Mouse (Mus musculus): ENCODE data around the gene Hist1h4k. TPM values are rescaled to one million over a fixed set of nuclear protein-coding genes. Genes with fewer than 3 reads are reported as not detected.
A peak's percentile ranks its signal among the peaks of the same experiment; 100 is the strongest.
"Not testable (repeated sequence)": the region's sequence is repeated elsewhere in the genome, so short reads cannot be mapped to it uniquely, and the experiment has no call there.

Gene Hist1h4k
- total RNA-seq, 1 experiment, result 2,674 TPM

DNA sequence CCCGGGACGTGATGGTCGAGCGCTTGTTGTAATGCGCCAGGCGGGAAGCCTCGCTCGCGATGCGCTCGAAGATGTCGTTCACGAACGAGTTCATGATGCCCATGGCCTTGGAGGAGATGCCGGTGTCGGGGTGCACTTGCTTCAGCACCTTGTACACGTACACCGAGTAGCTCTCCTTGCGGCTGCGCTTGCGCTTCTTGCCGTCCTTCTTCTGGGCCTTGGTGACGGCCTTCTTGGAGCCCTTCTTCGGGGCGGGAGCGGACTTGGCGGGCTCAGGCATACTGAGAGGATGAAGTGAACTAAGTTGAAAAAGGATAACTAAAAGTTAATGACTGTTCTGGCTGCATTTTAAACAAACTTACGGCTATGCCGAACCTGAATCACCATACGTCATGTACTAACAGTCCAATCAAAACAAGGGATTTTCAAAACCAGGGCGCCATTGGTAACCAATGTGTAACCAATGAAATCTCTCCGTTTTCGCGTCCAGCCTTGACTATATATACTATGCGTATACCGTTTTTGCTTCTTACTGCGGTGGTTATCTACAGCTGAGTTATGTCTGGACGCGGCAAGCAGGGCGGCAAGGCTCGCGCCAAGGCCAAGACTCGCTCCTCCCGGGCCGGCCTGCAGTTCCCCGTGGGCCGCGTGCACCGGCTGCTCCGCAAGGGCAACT is 34.3 kb downstream of the Hist1h4k start, which contains the start of the genes Hist1h2bl and Hist1h2ai:
Hist1h2bl (minus strand) TSS at position 280 of the 676 bp plus-strand sequence.
Hist1h2ai (plus strand) TSS at position 559 of the 676 bp plus-strand sequence.
- peak; percentile 85 for DNase-seq (ENCODE audit: low read depth, low spot score)
- H3K4me1 ChIP-seq (ENCODE audit: control insufficient read depth in 2 of 2, insufficient read depth in 2 of 2, low read length in 2 of 2, poor library complexity in 1 of 2); H3K9me3 ChIP-seq (ENCODE audit: control insufficient read depth, insufficient read depth, low read depth, low read length); H3K36me3 ChIP-seq (ENCODE audit: control insufficient read depth, insufficient read depth, low read length, poor library complexity, severe bottlenecking): not testable (repeated sequence)
- in situ Hi-C loops (cut with MboI; ENCODE audit: low sequenced_read_pairs in 2 of 2, unreplicated experiment in 2 of 2), result loop anchor here in 1 of 2 experiments (25.0 kb wide), 1 partner anchor 554 kb away; no protein-coding TSS in a partner anchor
- TF ChIP-seq CHD2 (IDR thresholded peaks at IDR 0.05; ENCODE audit: low read depth, low read length), result peak; percentile 73; the same call in 1 of the 2 replicates
- Histone ChIP-seq H3K27ac (ENCODE audit: insufficient read depth, low read depth, low read length, poor library complexity, severe bottlenecking) (peak within 1 kb of the TSS; percentile 80), H3K9ac (ENCODE audit: insufficient read depth, low read depth, low read length, poor library complexity, severe bottlenecking) (peak within 1 kb of the TSS; percentile 90), H3K4me3 (ENCODE audit: insufficient read depth in 1 of 2, low read depth in 1 of 2, low read length in 2 of 2, poor library complexity in 1 of 2, severe bottlenecking in 1 of 2) (peak within 1 kb of the TSS; percentile 52 to 77)

DNA sequence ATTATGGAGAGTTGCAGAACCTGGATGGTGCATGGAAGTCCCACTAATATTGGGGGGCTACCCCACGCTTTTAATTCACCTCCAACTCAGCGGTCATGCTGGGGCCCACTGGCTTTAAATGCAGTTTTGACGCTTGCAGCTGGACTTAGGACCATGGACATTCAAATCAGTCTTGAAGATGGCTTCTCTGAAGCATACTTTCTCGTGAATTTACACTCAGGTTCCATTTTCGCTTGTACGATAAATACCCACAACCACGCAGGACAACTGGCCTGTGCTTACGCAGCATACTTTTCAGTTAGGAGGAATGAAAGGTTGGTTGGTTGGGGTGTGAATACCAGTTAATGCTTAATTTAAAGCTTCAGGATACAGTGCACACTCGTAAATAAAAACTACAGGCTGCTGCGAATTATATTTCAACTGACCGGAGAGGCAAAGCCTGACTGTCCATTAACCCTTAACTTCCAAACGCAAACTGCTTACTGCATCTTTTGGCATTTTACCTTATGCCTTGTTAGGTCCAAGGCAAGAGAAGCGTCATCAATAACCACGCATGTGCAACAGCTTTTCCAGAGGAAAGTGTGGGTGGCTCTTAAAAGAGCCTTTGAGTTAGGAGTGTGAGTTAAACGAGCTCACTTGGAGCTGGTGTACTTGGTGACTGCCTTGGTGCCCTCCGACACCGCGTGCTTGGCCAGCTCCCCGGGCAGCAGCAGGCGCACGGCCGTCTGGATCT is 35.0 kb downstream of the Hist1h4k start:
- TF ChIP-seq ZC3H11A (IDR thresholded peaks at IDR 0.05; ENCODE audit: borderline replicate concordance, low read depth, low read length) (no peak), HCFC1 (IDR thresholded peaks at IDR 0.05; ENCODE audit: borderline replicate concordance, insufficient read depth, low read length) (no peak), MAFK (IDR thresholded peaks at IDR 0.05; ENCODE audit: insufficient read depth, low read depth, low read length) (no peak), CHD2 (IDR thresholded peaks at IDR 0.05; ENCODE audit: low read depth, low read length) (no peak), ZNF384 (IDR thresholded peaks at IDR 0.05; ENCODE audit: low read depth, low read length) (no peak)
- DNase-seq (ENCODE audit: low read depth, low spot score), result no peak
- H3K27ac ChIP-seq (ENCODE audit: insufficient read depth, low read depth, low read length, poor library complexity, severe bottlenecking), result peak overlapping the region; percentile 80
- H3K4me3 ChIP-seq (ENCODE audit: insufficient read depth in 1 of 2, low read depth in 1 of 2, low read length in 2 of 2, poor library complexity in 1 of 2, severe bottlenecking in 1 of 2), result peak overlapping the region; percentile 52 to 54
- in situ Hi-C loops (cut with MboI; ENCODE audit: low sequenced_read_pairs in 2 of 2, unreplicated experiment in 2 of 2), result loop anchor here in 1 of 2 experiments (25.0 kb wide), 1 partner anchor 553 kb away; no protein-coding TSS in a partner anchor
- H3K36me3 ChIP-seq (ENCODE audit: control insufficient read depth, insufficient read depth, low read length, poor library complexity, severe bottlenecking), result no peaks in the 10 kb centered on the region
- peak overlapping the region; percentile 65 for H3K9ac ChIP-seq (ENCODE audit: insufficient read depth, low read depth, low read length, poor library complexity, severe bottlenecking)
- no peaks in the 10 kb centered on the region for H3K4me1 ChIP-seq (ENCODE audit: control insufficient read depth in 2 of 2, insufficient read depth in 2 of 2, low read length in 2 of 2, poor library complexity in 1 of 2)
- no peaks in the 10 kb centered on the region for H3K9me3 ChIP-seq (ENCODE audit: control insufficient read depth, insufficient read depth, low read depth, low read length)

DNA sequence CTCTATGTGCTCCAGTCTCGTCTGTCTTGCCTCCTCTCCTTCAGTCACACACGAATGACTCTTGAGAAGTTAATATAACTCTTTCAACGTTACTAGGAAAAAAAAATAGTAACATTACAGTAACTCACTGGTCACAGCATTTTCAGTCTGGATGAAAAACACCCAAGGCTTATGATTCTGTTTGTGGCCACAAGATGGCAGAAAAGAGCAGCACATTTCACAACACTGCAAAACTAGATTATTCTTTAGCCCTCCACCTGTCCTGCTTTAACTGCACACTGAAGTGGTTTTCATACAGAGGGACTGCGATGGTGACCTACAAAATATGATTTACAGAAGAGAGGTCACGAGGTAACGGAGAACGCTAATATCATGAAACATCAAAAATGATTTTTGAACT is 35.6 kb downstream of the Hist1h4k start:
- peak overlapping the region; percentile 65; the same call in 1 of the 2 replicates for H3K9ac ChIP-seq (ENCODE audit: insufficient read depth, low read depth, low read length, poor library complexity, severe bottlenecking)
- no peaks in the 10 kb centered on the region for H3K9me3 ChIP-seq (ENCODE audit: control insufficient read depth, insufficient read depth, low read depth, low read length)
- no peak overlapping the region; the same call in 1 of the 2 replicates for H3K27ac ChIP-seq (ENCODE audit: insufficient read depth, low read depth, low read length, poor library complexity, severe bottlenecking)
- in situ Hi-C loops (cut with MboI; ENCODE audit: low sequenced_read_pairs in 2 of 2, unreplicated experiment in 2 of 2), result loop anchor here in 1 of 2 experiments (25.0 kb wide), 1 partner anchor 552 kb away; no protein-coding TSS in a partner anchor
- DNase-seq (ENCODE audit: low read depth, low spot score), result peak; percentile 48
- H3K4me1 ChIP-seq (ENCODE audit: control insufficient read depth in 2 of 2, insufficient read depth in 2 of 2, low read length in 2 of 2, poor library complexity in 1 of 2), result 0 out of 4 replicates have a peak, but pooled peaks cover 0 to under 1% of the 10 kb centered on the region in 2 experiments
- 0 out of 2 replicates have a peak, but pooled peaks have one; percentile 42 for TF ChIP-seq ZNF384 (IDR thresholded peaks at IDR 0.05; ENCODE audit: low read depth, low read length)
- 0 out of 2 replicates have a peak, but pooled peaks have one; percentile 18 for TF ChIP-seq HCFC1 (IDR thresholded peaks at IDR 0.05; ENCODE audit: borderline replicate concordance, insufficient read depth, low read length)
- TF ChIP-seq ZC3H11A (IDR thresholded peaks at IDR 0.05; ENCODE audit: borderline replicate concordance, low read depth, low read length), result 0 out of 2 replicates have a peak, but pooled peaks have one; percentile 50
- peak; percentile 31; the same call in 1 of the 2 replicates for TF ChIP-seq MAFK (IDR thresholded peaks at IDR 0.05; ENCODE audit: insufficient read depth, low read depth, low read length)
- TF ChIP-seq CHD2 (IDR thresholded peaks at IDR 0.05; ENCODE audit: low read depth, low read length), result no peak
- no peaks in the 10 kb centered on the region for H3K36me3 ChIP-seq (ENCODE audit: control insufficient read depth, insufficient read depth, low read length, poor library complexity, severe bottlenecking)
- peak overlapping the region; percentile 52 to 54; a peak in 3 of 4 replicates for H3K4me3 ChIP-seq (ENCODE audit: insufficient read depth in 1 of 2, low read depth in 1 of 2, low read length in 2 of 2, poor library complexity in 1 of 2, severe bottlenecking in 1 of 2)

GRCm38 (mm10) chr13:21711698-21712097 is 38.6 kb downstream of the Hist1h4k start:
- no peak overlapping the region for H3K9ac ChIP-seq (ENCODE audit: insufficient read depth, low read depth, low read length, poor library complexity, severe bottlenecking)
- H3K4me1 ChIP-seq (ENCODE audit: control insufficient read depth in 2 of 2, insufficient read depth in 2 of 2, low read length in 2 of 2, poor library complexity in 1 of 2), result 0 out of 4 replicates have a peak, but pooled peaks cover 0 to 4% of the 10 kb centered on the region in 2 experiments
- peak overlapping the region; percentile 73 to 89 for H3K4me3 ChIP-seq (ENCODE audit: insufficient read depth in 1 of 2, low read depth in 1 of 2, low read length in 2 of 2, poor library complexity in 1 of 2, severe bottlenecking in 1 of 2)
- no peaks in the 10 kb centered on the region for H3K9me3 ChIP-seq (ENCODE audit: control insufficient read depth, insufficient read depth, low read depth, low read length)
- H3K27ac ChIP-seq (ENCODE audit: insufficient read depth, low read depth, low read length, poor library complexity, severe bottlenecking), result no peak overlapping the region
- in situ Hi-C loops (cut with MboI; ENCODE audit: low sequenced_read_pairs in 2 of 2, unreplicated experiment in 2 of 2), result loop anchor here in 1 of 2 experiments (25.0 kb wide), 1 partner anchor 549 kb away; no protein-coding TSS in a partner anchor
- TF ChIP-seq ZC3H11A (IDR thresholded peaks at IDR 0.05; ENCODE audit: borderline replicate concordance, low read depth, low read length) (no peak), ZNF384 (IDR thresholded peaks at IDR 0.05; ENCODE audit: low read depth, low read length) (no peak), CHD2 (IDR thresholded peaks at IDR 0.05; ENCODE audit: low read depth, low read length) (no peak), MAFK (IDR thresholded peaks at IDR 0.05; ENCODE audit: insufficient read depth, low read depth, low read length) (no peak), HCFC1 (IDR thresholded peaks at IDR 0.05; ENCODE audit: borderline replicate concordance, insufficient read depth, low read length) (no peak)
- DNase-seq (ENCODE audit: low read depth, low spot score), result no peak
- H3K36me3 ChIP-seq (ENCODE audit: control insufficient read depth, insufficient read depth, low read length, poor library complexity, severe bottlenecking), result no peaks in the 10 kb centered on the region
